Mouse (Mus musculus) CD4-positive, CD25-positive, alpha-beta regulatory T cell, adult 4 months (primary cell): ENCODE data around the gene Eif4h. TPM values are rescaled to one million over a fixed set of nuclear protein-coding genes. Genes with fewer than 3 reads are reported as not detected.

Experiments
- ATAC-seq: one replicate; pipeline ENCODE4 v1.8.0; 2017
- polyA plus RNA-seq, 2 experiments: library from polyadenylated mRNA; unstranded; fragments of 100-300 nt; shearing (Covaris generic); gene quantifications; one replicate each; pipeline ENCODE4 v1.2.1; 2017

Gene Eif4h
- 10 to 100 TPM; 94.2 to 96.9 TPM for polyA plus RNA-seq

GRCm38 (mm10) chr5:134639269-134639682 is at the start of gene Eif4h:
Gene Eif4h, minus strand, starts transcription at chr5:134639490.
- ATAC-seq: peak; percentile 78

- ATAC-seq: peak; percentile 87
These were observed 49.5 kb upstream of the Eif4h start for GRCm38 (mm10) chr5:134688718-134689284.

GRCm38 (mm10) chr5:134688086-134688717 is 48.9 kb upstream of the Eif4h start, which contains the start of gene Limk1:
Gene Limk1, minus strand, starts transcription at chr5:134688598.
- ATAC-seq: no peak

- no peak for ATAC-seq
These were observed 47.9 kb upstream of the Eif4h start for GRCm38 (mm10) chr5:134687187-134687586.

GRCm38 (mm10) chr5:134686541-134686940 is 47.3 kb upstream of the Eif4h start:
- ATAC-seq: no peak

GRCm38 (mm10) chr5:134684398-134684797 is 45.1 kb upstream of the Eif4h start:
- ATAC-seq: no peak

- no peak for ATAC-seq
These were observed 44.5 kb upstream of the Eif4h start for GRCm38 (mm10) chr5:134683813-134684212.

GRCm38 (mm10) chr5:134680238-134680637 is 40.9 kb upstream of the Eif4h start:
- ATAC-seq: no peak

GRCm38 (mm10) chr5:134678827-134679546 is 39.7 kb upstream of the Eif4h start:
- ATAC-seq: no peak

- peak; percentile 17 for ATAC-seq
These were observed 38.7 kb upstream of the Eif4h start for GRCm38 (mm10) chr5:134678031-134678430.

- ATAC-seq: no peak
These were observed 38.2 kb upstream of the Eif4h start for GRCm38 (mm10) chr5:134677491-134677890.

- ATAC-seq: peak; percentile 85
These were observed 36.9 kb upstream of the Eif4h start for GRCm38 (mm10) chr5:134675956-134676759.

- no peak for ATAC-seq
These were observed 35.7 kb upstream of the Eif4h start for GRCm38 (mm10) chr5:134674977-134675376.

- no peak for ATAC-seq
These were observed 33.3 kb upstream of the Eif4h start for GRCm38 (mm10) chr5:134672611-134673010.

GRCm38 (mm10) chr5:134672198-134672516 is 32.9 kb upstream of the Eif4h start:
- no peak for ATAC-seq

GRCm38 (mm10) chr5:134671335-134672197 is 32.3 kb upstream of the Eif4h start:
- no peak for ATAC-seq

GRCm38 (mm10) chr5:134669001-134669708 is 29.9 kb upstream of the Eif4h start:
- ATAC-seq: no peak

- ATAC-seq: no peak
These were observed 29.2 kb upstream of the Eif4h start for GRCm38 (mm10) chr5:134668495-134668894.

- ATAC-seq: no peak
These were observed 17.4 kb upstream of the Eif4h start for GRCm38 (mm10) chr5:134656708-134657107.

- ATAC-seq: no peak
These were observed 12.7 kb upstream of the Eif4h start for GRCm38 (mm10) chr5:134652015-134652414.

- no peak for ATAC-seq
These were observed 11.6 kb upstream of the Eif4h start for GRCm38 (mm10) chr5:134650926-134651325.
